Mouse (Mus musculus) liver, embryonic 14.5 days (tissue): ENCODE results near the gene Tns1.

Experiments
- CTCF ChIP-seq: IDR thresholded peaks from 2 replicates; pipeline ENCODE4 v1.5.1; 2016; ENCODE audit warnings: antibody characterized with exemption, low read depth, control low read depth
- EP300 ChIP-seq: IDR thresholded peaks from 2 replicates; pipeline ENCODE4 v1.6.1; 2016; ENCODE audit warnings: antibody characterized with exemption, low read depth

GRCm38 (mm10) chr1:74059552-74059951 lies 64.7 kb downstream of the Tns1 start:
- TF ChIP-seq EP300 (no peak), CTCF (no peak)
